Mouse (Mus musculus): ENCODE measurements around the gene Gm17018. TPM values are rescaled to one million over a fixed set of nuclear protein-coding genes. Genes with fewer than 3 reads are reported as not detected.

Gene Gm17018
- polyA plus RNA-seq, 1 experiment, result 21.2 TPM

DNA sequence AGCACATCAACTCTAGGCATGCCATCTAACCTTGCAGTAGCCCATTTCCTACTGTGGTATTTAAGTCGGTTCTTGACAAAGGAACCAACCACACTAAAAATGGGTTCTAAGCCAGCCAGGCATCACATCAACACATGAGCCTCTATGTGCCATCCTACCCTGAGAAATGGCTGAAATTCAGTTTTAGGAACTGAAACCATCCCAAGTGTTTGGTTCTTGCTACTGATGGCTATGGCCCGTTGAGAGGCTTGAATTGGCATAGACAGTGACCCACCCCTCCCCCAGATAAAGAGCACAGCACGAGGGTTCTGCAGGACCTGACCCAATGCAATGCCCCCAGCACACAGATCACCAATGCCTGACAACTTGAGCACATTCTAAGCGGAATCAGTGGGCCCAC is 63.3 kb downstream of the Gm17018 start:
- no peaks in the 10 kb centered on the region for H3K27me3 ChIP-seq (ENCODE audit: control insufficient read depth, insufficient read depth, low read length)
- H3K4me1 ChIP-seq (ENCODE audit: control insufficient read depth, insufficient read depth, low read length), result no peaks in the 10 kb centered on the region
- no peak overlapping the region for H3K4me3 ChIP-seq (ENCODE audit: control insufficient read depth, low read depth, low read length)
- TF ChIP-seq POLR2A (IDR thresholded peaks at IDR 0.05; ENCODE audit: control insufficient read depth, low read depth, low read length) (no peak), CTCF (IDR thresholded peaks at IDR 0.05; ENCODE audit: control insufficient read depth, insufficient read depth, insufficient replicate concordance, low read depth, low read length) (no peak)
- H3K36me3 ChIP-seq (ENCODE audit: control insufficient read depth, insufficient read depth, low read length), result no peaks in the 10 kb centered on the region
- H3K27ac ChIP-seq (ENCODE audit: control insufficient read depth, insufficient read depth, low read depth, low read length), result no peak overlapping the region

DNA sequence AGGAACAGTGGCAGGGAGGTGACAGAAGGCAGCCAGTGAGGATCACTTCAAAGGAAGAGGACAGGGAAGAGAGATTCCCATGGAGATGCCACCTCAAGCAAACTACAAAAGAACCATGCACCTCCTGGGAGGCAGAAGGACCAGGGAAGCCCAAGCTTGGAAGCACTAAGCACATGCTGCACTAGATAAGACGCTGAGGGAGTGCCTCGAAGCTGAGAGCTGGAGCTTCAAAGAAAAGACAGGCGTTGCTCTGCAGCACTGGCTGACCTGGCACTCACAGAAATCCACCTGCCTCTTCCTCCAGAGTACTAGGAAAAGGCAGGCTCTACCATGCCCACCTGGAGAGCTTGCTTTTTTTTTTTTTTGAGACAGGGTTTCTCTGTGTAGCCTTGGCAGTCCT is 66.6 kb downstream of the Gm17018 start:
- H3K27me3 ChIP-seq (ENCODE audit: control insufficient read depth, insufficient read depth, low read length), result no peaks in the 10 kb centered on the region
- H3K27ac ChIP-seq (ENCODE audit: control insufficient read depth, insufficient read depth, low read depth, low read length), result no peak overlapping the region
- no peak overlapping the region for H3K4me3 ChIP-seq (ENCODE audit: control insufficient read depth, low read depth, low read length)
- TF ChIP-seq POLR2A (IDR thresholded peaks at IDR 0.05; ENCODE audit: control insufficient read depth, low read depth, low read length), result no peak
- TF ChIP-seq CTCF (IDR thresholded peaks at IDR 0.05; ENCODE audit: control insufficient read depth, insufficient read depth, insufficient replicate concordance, low read depth, low read length), result no peak
- no peaks in the 10 kb centered on the region for H3K36me3 ChIP-seq (ENCODE audit: control insufficient read depth, insufficient read depth, low read length)
- H3K4me1 ChIP-seq (ENCODE audit: control insufficient read depth, insufficient read depth, low read length), result no peaks in the 10 kb centered on the region

DNA sequence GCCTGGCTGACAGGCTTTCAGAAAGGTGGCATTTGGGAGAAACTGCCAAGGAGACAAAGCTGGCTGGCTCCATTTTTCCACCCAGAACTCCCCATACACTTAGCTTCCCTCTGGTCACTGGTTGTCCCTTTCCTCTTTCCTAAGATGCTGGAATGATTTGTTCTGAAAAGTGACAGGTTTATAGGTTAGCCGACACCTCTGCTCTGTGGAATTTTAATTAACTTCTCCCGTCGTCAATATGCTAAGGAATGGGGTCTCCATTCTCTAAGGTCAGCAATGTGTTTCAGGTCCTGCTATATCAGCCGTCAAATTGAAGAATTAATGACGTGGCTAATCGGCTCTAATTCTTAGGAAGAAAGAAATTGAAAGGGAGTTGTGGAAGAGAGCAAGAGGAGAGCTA is 68.2 kb downstream of the Gm17018 start:
- Histone ChIP-seq H3K4me1 (ENCODE audit: control insufficient read depth, insufficient read depth, low read length) (no peaks in the 10 kb centered on the region), H3K36me3 (ENCODE audit: control insufficient read depth, insufficient read depth, low read length) (no peaks in the 10 kb centered on the region), H3K4me3 (ENCODE audit: control insufficient read depth, low read depth, low read length) (no peak overlapping the region), H3K27ac (ENCODE audit: control insufficient read depth, insufficient read depth, low read depth, low read length) (no peak overlapping the region), H3K27me3 (ENCODE audit: control insufficient read depth, insufficient read depth, low read length) (no peaks in the 10 kb centered on the region)
- TF ChIP-seq CTCF (IDR thresholded peaks at IDR 0.05; ENCODE audit: control insufficient read depth, insufficient read depth, insufficient replicate concordance, low read depth, low read length) (no peak), POLR2A (IDR thresholded peaks at IDR 0.05; ENCODE audit: control insufficient read depth, low read depth, low read length) (no peak)

DNA sequence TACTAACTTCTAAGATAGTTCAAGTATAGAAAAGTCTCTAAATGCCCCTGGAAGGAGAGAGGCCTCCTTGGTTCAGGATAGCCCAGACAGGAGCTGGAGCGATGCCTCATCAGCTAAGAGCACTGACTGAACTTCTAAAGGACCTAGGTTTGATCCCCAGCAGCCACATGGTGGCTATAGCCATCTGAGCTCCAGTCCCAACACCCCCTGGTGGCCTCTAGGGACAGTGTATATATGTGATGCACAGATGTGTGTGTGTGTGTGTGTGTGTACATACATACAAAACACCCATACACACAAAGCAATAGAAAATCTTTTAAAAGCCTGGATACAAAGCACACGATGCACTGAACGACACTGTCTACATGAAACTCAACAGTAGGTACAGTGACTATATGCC is 68.8 kb downstream of the Gm17018 start:
- Histone ChIP-seq H3K36me3 (ENCODE audit: control insufficient read depth, insufficient read depth, low read length) (no peaks in the 10 kb centered on the region), H3K4me3 (ENCODE audit: control insufficient read depth, low read depth, low read length) (no peak overlapping the region), H3K27ac (ENCODE audit: control insufficient read depth, insufficient read depth, low read depth, low read length) (no peak overlapping the region), H3K27me3 (ENCODE audit: control insufficient read depth, insufficient read depth, low read length) (no peaks in the 10 kb centered on the region), H3K4me1 (ENCODE audit: control insufficient read depth, insufficient read depth, low read length) (no peaks in the 10 kb centered on the region)
- TF ChIP-seq POLR2A (IDR thresholded peaks at IDR 0.05; ENCODE audit: control insufficient read depth, low read depth, low read length), result no peak
- no peak for TF ChIP-seq CTCF (IDR thresholded peaks at IDR 0.05; ENCODE audit: control insufficient read depth, insufficient read depth, insufficient replicate concordance, low read depth, low read length)

Other genes with a start within 250 kb of the Gm17018 start
- gene Btrc, start 196.9 kb upstream of the Gm17018 start, polyA plus RNA-seq (2012; rRNA removed), result 55.6 and 56.6 TPM in 2 replicates
- 61.0 and 70.6 TPM in 2 replicates for gene Poll, start 84 bp upstream of the Gm17018 start, polyA plus RNA-seq (2012; rRNA removed)
- gene Fbxw4, start 99.7 kb downstream of the Gm17018 start, polyA plus RNA-seq (2012; rRNA removed), result 21.5 and 22.3 TPM in 2 replicates
- gene Fgf8, start 182.3 kb downstream of the Gm17018 start, polyA plus RNA-seq (2012; rRNA removed), result 1.4 and 1.5 TPM in 2 replicates
- 212 and 245 TPM in 2 replicates for gene Npm3, start 189.0 kb downstream of the Gm17018 start, polyA plus RNA-seq (2012; rRNA removed)
- 52.2 and 56.7 TPM in 2 replicates for gene Mgea5, start 223.2 kb downstream of the Gm17018 start, polyA plus RNA-seq (2012; rRNA removed)

All from testis, adult 2 months (tissue).